Mouse (Mus musculus) liver, embryonic 16.5 days (tissue): ENCODE results near the gene Ltc4s. TPM values are rescaled to one million over a fixed set of nuclear protein-coding genes. Genes with fewer than 3 reads are reported as not detected.
A peak's percentile ranks its signal among the peaks of the same experiment; 100 is the strongest.

Experiments
- ATAC-seq: fragments of 200-750 bp; cut with Nextera tagmentation; 2 replicates; pipeline ENCODE4 v1.8.0; 2017; ENCODE audit warnings: low read depth, mild to moderate bottlenecking, moderate number of reproducible peaks, moderate library complexity
- H3K27ac ChIP-seq: fragments of 300-500 bp; sonication (generic); 2 replicates; pipeline ENCODE4 v1.5.1; 2014; ENCODE audit warnings: mild to moderate bottlenecking, low read length
- H3K27me3 ChIP-seq: fragments of 300-500 bp; sonication (generic); 2 replicates; pipeline ENCODE4 v1.6.1; 2014; ENCODE audit warnings: low read depth, low read length, mixed read lengths; ENCODE audit not compliant: control insufficient read depth, insufficient read depth
- H3K36me3 ChIP-seq: fragments of 300-500 bp; sonication (generic); 2 replicates; pipeline ENCODE4 v1.6.1; 2014; ENCODE audit warnings: mild to moderate bottlenecking; ENCODE audit not compliant: control insufficient read depth, insufficient read depth
- H3K4me1 ChIP-seq: fragments of 300-500 bp; sonication (generic); 2 replicates; pipeline ENCODE4 v1.6.1; 2014; ENCODE audit warnings: low read depth, low read length, mixed read lengths; ENCODE audit not compliant: control insufficient read depth
- H3K4me2 ChIP-seq: fragments of 300-500 bp; sonication (generic); 2 replicates; pipeline ENCODE4 v1.6.1; 2014; ENCODE audit warnings: low read depth, low read length, mixed read lengths
- H3K4me3 ChIP-seq: fragments of 300-500 bp; sonication (generic); 2 replicates; pipeline ENCODE4 v1.5.1; 2014; ENCODE audit warnings: low read depth, mild to moderate bottlenecking, low read length
- H3K9ac ChIP-seq: fragments of 300-500 bp; sonication (generic); 2 replicates; pipeline ENCODE4 v1.6.1; 2014; ENCODE audit warnings: low read depth, low read length
- H3K9me3 ChIP-seq: fragments of 300-500 bp; sonication (generic); replicated peaks from 2 replicates; pipeline ENCODE4 v1.6.1; 2016; ENCODE audit warnings: low read length; ENCODE audit not compliant: control insufficient read depth
- WGBS: fragments of 180-500 bp; shearing (Covaris S2); extraction: QIAGEN DNeasy Blood & Tissue Kit; methylation state at CpG from one replicate; pipeline ENCODE4 v1.1.7; 2014; ENCODE audit not compliant: insufficient replicate concordance; 5-methylcytosine and 5-hydroxymethylcytosine counted together
- polyA plus RNA-seq: library from polyadenylated mRNA; unstranded; fragments of >200 nt; fragmentation: Nextera tagmentation; extraction: Ambion mirVana; gene quantifications from 2 replicates; pipeline ENCODE4 v1.2.1, GENCODE M21; 2015

The Ltc4s gene
- polyA plus RNA-seq, 1 experiment from 2014 or later: 0.61 TPM

DNA sequence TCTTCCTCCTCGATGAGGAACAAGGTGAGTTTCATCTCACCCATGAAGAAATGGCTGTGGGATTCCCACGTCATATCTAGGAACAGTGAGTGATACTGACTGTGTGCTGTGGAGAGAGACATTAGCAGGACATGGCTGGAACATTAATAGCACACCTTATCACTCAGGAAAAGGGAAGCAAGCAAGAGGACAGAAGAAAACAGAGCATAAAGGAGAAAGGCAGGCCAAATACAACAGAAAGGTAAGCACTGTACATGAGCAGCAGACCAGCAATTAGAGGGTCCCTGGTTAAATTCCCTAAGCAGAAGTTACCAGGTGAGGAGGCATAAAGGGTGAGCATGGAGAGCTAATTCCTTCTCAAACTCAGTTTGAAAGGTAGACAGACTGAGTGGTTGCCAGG, 36.7 kb upstream of the Ltc4s start:
- H3K9me3 ChIP-seq: no peaks in the 10 kb centered on the region
- no peak for ATAC-seq
- no peak overlapping the region for H3K4me2 ChIP-seq
- no peak overlapping the region for H3K9ac ChIP-seq
- 0 out of 2 replicates have a peak overlapping the region, but pooled peaks have one; percentile 15 for H3K27ac ChIP-seq
- H3K36me3 ChIP-seq: peaks cover 2% of the 10 kb centered on the region; the same call in 1 of the 2 replicates
- no peaks in the 10 kb centered on the region for H3K27me3 ChIP-seq
- H3K4me1 ChIP-seq: peaks cover 10% of the 10 kb centered on the region
- no peak overlapping the region for H3K4me3 ChIP-seq
- 33% methylated on average over 2 of the region's 2 CpGs for WGBS

- Histone ChIP-seq H3K27me3 (no peaks in the 10 kb centered on the region), H3K4me1 (peaks cover 10% of the 10 kb centered on the region), H3K4me2 (no peak overlapping the region), H3K36me3 (peaks cover 2% of the 10 kb centered on the region; the same call in 1 of the 2 replicates), H3K9me3 (no peaks in the 10 kb centered on the region), H3K27ac (no peak overlapping the region), H3K4me3 (no peak overlapping the region), H3K9ac (no peak overlapping the region)
- no peak for ATAC-seq
- 77% methylated on average over 2 of the region's 2 CpGs for WGBS
Measured at GRCm38 (mm10) chr11:50272819-50273218, 34.4 kb upstream of the Ltc4s start.

DNA sequence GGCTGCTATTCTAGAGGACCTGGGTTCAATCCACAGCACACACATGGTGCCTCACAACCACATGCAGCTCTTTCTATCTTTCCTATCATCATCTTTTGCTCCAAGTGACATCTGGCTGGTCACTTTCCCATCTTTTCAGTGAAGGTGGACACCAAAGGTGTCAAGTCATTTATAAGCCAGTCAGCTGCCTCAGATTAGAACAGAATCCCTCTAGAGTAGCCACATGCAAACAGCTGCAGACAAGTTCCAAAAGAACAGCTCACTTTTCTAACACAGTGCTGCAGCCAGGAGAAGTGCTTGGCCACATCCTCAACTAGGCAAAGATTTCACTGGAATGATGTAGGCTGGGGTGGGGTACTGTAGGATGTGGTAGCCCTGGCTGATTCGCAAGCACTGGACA, 31.5 kb upstream of the Ltc4s start:
- H3K27ac ChIP-seq: no peak overlapping the region
- no peak overlapping the region for H3K4me3 ChIP-seq
- no peak overlapping the region for H3K9ac ChIP-seq
- H3K27me3 ChIP-seq: no peaks in the 10 kb centered on the region
- H3K9me3 ChIP-seq: no peaks in the 10 kb centered on the region
- no peaks in the 10 kb centered on the region for H3K4me1 ChIP-seq
- peaks cover 16% of the 10 kb centered on the region for H3K36me3 ChIP-seq
- 82% methylated on average over 1 of the region's 1 CpGs for WGBS
- H3K4me2 ChIP-seq: no peak overlapping the region
- ATAC-seq: no peak

- Histone ChIP-seq H3K27me3 (no peaks in the 10 kb centered on the region), H3K4me2 (no peak overlapping the region), H3K27ac (no peak overlapping the region), H3K9ac (no peak overlapping the region), H3K4me1 (no peaks in the 10 kb centered on the region), H3K36me3 (peaks cover 16% of the 10 kb centered on the region), H3K9me3 (no peaks in the 10 kb centered on the region), H3K4me3 (no peak overlapping the region)
- no peak for ATAC-seq
- WGBS: 67% methylated on average over 2 of the region's 2 CpGs
Measured at GRCm38 (mm10) chr11:50269163-50269562, 30.7 kb upstream of the Ltc4s start.

- H3K9ac ChIP-seq: no peak overlapping the region
- H3K27me3 ChIP-seq: no peaks in the 10 kb centered on the region
- H3K27ac ChIP-seq: no peak overlapping the region
- peaks cover 28% of the 10 kb centered on the region for H3K36me3 ChIP-seq
- H3K4me3 ChIP-seq: no peak overlapping the region
- no peak for ATAC-seq
- no peak overlapping the region for H3K4me2 ChIP-seq
- WGBS: 69% methylated on average over 3 of the region's 3 CpGs
- H3K4me1 ChIP-seq: no peaks in the 10 kb centered on the region
- no peaks in the 10 kb centered on the region for H3K9me3 ChIP-seq
Measured at GRCm38 (mm10) chr11:50266997-50267396, 28.6 kb upstream of the Ltc4s start.

- WGBS: 75% methylated on average over 8 of the region's 8 CpGs
- Histone ChIP-seq H3K4me3 (no peak overlapping the region), H3K36me3 (peaks cover 31% of the 10 kb centered on the region), H3K4me2 (no peak overlapping the region), H3K9ac (no peak overlapping the region), H3K27me3 (no peaks in the 10 kb centered on the region), H3K9me3 (no peaks in the 10 kb centered on the region), H3K4me1 (no peaks in the 10 kb centered on the region), H3K27ac (no peak overlapping the region)
- ATAC-seq: no peak
Measured at GRCm38 (mm10) chr11:50265931-50266330, 27.5 kb upstream of the Ltc4s start.

GRCm38 (mm10) chr11:50263198-50263597, 24.8 kb upstream of the Ltc4s start:
- Histone ChIP-seq H3K27ac (no peak overlapping the region), H3K4me1 (no peaks in the 10 kb centered on the region), H3K4me3 (no peak overlapping the region), H3K9ac (no peak overlapping the region), H3K36me3 (peaks cover 39% of the 10 kb centered on the region), H3K9me3 (no peaks in the 10 kb centered on the region), H3K27me3 (no peaks in the 10 kb centered on the region), H3K4me2 (no peak overlapping the region)
- 83% methylated on average over 3 of the region's 3 CpGs for WGBS
- ATAC-seq: no peak

DNA sequence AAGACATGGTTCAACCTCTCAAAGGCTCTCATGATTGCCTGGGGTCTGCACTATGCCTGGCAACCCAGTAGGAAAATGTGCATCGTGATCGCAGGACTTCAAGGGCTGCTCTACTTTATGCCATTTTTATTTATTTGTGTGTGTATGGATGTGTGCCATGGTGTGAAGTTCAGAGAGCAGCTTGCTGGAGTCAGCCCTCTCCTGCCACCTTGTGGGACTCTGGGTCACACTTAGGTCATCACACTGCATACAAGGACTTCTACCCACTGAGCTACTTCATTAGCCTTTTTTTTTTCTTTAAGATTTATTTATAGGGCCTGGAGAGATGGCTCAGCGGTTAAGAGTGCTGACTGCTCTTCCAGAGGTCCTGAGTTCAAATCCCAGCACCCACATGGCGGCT, 23.6 kb upstream of the Ltc4s start:
- no peaks in the 10 kb centered on the region for H3K9me3 ChIP-seq
- peaks cover 45% of the 10 kb centered on the region for H3K36me3 ChIP-seq
- no peak overlapping the region for H3K4me2 ChIP-seq
- no peak overlapping the region for H3K4me3 ChIP-seq
- H3K9ac ChIP-seq: no peak overlapping the region
- no peaks in the 10 kb centered on the region for H3K4me1 ChIP-seq
- H3K27me3 ChIP-seq: no peaks in the 10 kb centered on the region
- H3K27ac ChIP-seq: no peak overlapping the region
- ATAC-seq: no peak
- 74% methylated on average over 4 of the region's 4 CpGs for WGBS

- Histone ChIP-seq H3K4me1 (no peaks in the 10 kb centered on the region), H3K9ac (no peak overlapping the region), H3K9me3 (no peaks in the 10 kb centered on the region), H3K4me2 (no peak overlapping the region), H3K27ac (no peak overlapping the region), H3K36me3 (peaks cover 31% of the 10 kb centered on the region), H3K27me3 (no peaks in the 10 kb centered on the region), H3K4me3 (no peak overlapping the region)
- no peak for ATAC-seq
- 79% methylated on average over 7 of the region's 7 CpGs for WGBS
Measured at GRCm38 (mm10) chr11:50258310-50258709, 19.9 kb upstream of the Ltc4s start.
